Mouse (Mus musculus): ENCODE results near the gene Slc38a7. TPM values are rescaled to one million over a fixed set of nuclear protein-coding genes. Genes with fewer than 3 reads are reported as not detected.
"Not testable (repeated sequence)": the region's sequence is repeated elsewhere in the genome, so short reads cannot be mapped to it uniquely, and the experiment has no call there.

Gene Slc38a7
- polyA plus RNA-seq, 1 experiment from 2014 or later, result 16.7 TPM

- peaks cover 7% of the 10 kb centered on the region; the same call in 1 of the 2 replicates for H3K4me1 ChIP-seq
These were observed 54.2 kb downstream of the Slc38a7 start for GRCm38 (mm10) chr8:95799117-95799516.

GRCm38 (mm10) chr8:95795333-95796061 is 57.8 kb downstream of the Slc38a7 start:
- H3K27me3 ChIP-seq (ENCODE audit: poor library complexity, severe bottlenecking); H3K27ac ChIP-seq; H3K4me1 ChIP-seq; H3K4me3 ChIP-seq; H3K9me3 ChIP-seq; DNase-seq (ENCODE audit: extremely low spot score, low spot score): not testable (repeated sequence)
- peaks cover 85% of the 10 kb centered on the region for H3K36me3 ChIP-seq (replicated peaks)
- 92% methylated on average over 5 of the region's 5 CpGs for WGBS

More at GRCm38 (mm10) chr8:95799117-95799516, 54.2 kb downstream of the Slc38a7 start:
- 99% methylated on average over 6 of the region's 6 CpGs for WGBS
- H3K36me3 ChIP-seq (replicated peaks), result peaks cover 86% of the 10 kb centered on the region
- no peak overlapping the region for H3K27ac ChIP-seq
- DNase-seq (ENCODE audit: extremely low spot score, low spot score), result no peak
- no peaks in the 10 kb centered on the region for H3K9me3 ChIP-seq
- H3K27me3 ChIP-seq (ENCODE audit: poor library complexity, severe bottlenecking), result no peaks in the 10 kb centered on the region
- H3K4me3 ChIP-seq, result no peak overlapping the region

Other genes starting within 250 kb of the Slc38a7 start
- 34.9 and 37.1 TPM in 2 replicates for gene Gins3, start 220.1 kb downstream of the Slc38a7 start, polyA plus RNA-seq (2016; fragmentation: Nextera tagmentation; extraction: Ambion mirVana)
- gene Ndrg4, start 176.6 kb downstream of the Slc38a7 start, polyA plus RNA-seq (2016; fragmentation: Nextera tagmentation; extraction: Ambion mirVana), result 14.7 and 16.7 TPM in 2 replicates
- gene Setd6, start 137.7 kb downstream of the Slc38a7 start, polyA plus RNA-seq (2016; fragmentation: Nextera tagmentation; extraction: Ambion mirVana), result 29.5 and 31.0 TPM in 2 replicates
- 120 and 122 TPM in 2 replicates for gene Cnot1, start 46.1 kb downstream of the Slc38a7 start, polyA plus RNA-seq (2016; fragmentation: Nextera tagmentation; extraction: Ambion mirVana)
- 377 and 379 TPM in 2 replicates for gene Sap18b, start 28.2 kb downstream of the Slc38a7 start, polyA plus RNA-seq (2016; fragmentation: Nextera tagmentation; extraction: Ambion mirVana)
- gene Got2, start 35.0 kb upstream of the Slc38a7 start, polyA plus RNA-seq (2016; fragmentation: Nextera tagmentation; extraction: Ambion mirVana), result 194 and 213 TPM in 2 replicates

Measured in forebrain, embryonic 10.5 days (tissue).